Mouse (Mus musculus) hindbrain, embryonic 16.5 days (tissue): Measurements from ENCODE around the gene Ptch2. TPM values are rescaled to one million over a fixed set of nuclear protein-coding genes. Genes with fewer than 3 reads are reported as not detected.
A peak's percentile ranks its signal among the peaks of the same experiment; 100 is the strongest.

Source experiments
- ATAC-seq: fragments of 200-750 bp; cut with Nextera tagmentation; 2 replicates; pipeline ENCODE4 v1.8.0; 2017; ENCODE audit warnings: moderate TSS enrichment, moderate library complexity
- H3K27ac ChIP-seq: fragments of 300-500 bp; sonication (generic); 2 replicates; pipeline ENCODE4 v1.5.1; 2014; ENCODE audit warnings: low read depth, mild to moderate bottlenecking, control low read depth, low read length, moderate library complexity
- H3K27me3 ChIP-seq: fragments of 300-500 bp; sonication (generic); replicated peaks from 2 replicates; pipeline ENCODE4 v1.6.1; 2014; ENCODE audit warnings: low read length; ENCODE audit not compliant: control insufficient read depth, insufficient read depth
- H3K36me3 ChIP-seq: fragments of 300-500 bp; sonication (generic); 2 replicates; pipeline ENCODE4 v1.6.1; 2014; ENCODE audit warnings: mild to moderate bottlenecking, low read length, moderate library complexity, mixed read lengths; ENCODE audit not compliant: control insufficient read depth, insufficient read depth
- H3K4me1 ChIP-seq: fragments of 300-500 bp; sonication (generic); 2 replicates; pipeline ENCODE4 v1.6.1; 2014; ENCODE audit warnings: low read depth, low read length; ENCODE audit not compliant: control insufficient read depth, insufficient read depth
- H3K4me2 ChIP-seq: fragments of 300-500 bp; sonication (generic); 2 replicates; pipeline ENCODE4 v1.6.1; 2014; ENCODE audit warnings: mild to moderate bottlenecking, low read length, control low read depth, moderate library complexity
- H3K4me3 ChIP-seq: fragments of 300-500 bp; sonication (generic); 2 replicates; pipeline ENCODE4 v1.5.1; 2014; ENCODE audit warnings: mild to moderate bottlenecking, low read length, control low read depth, moderate library complexity
- H3K9ac ChIP-seq: fragments of 300-500 bp; sonication (generic); 2 replicates; pipeline ENCODE4 v1.6.1; 2014; ENCODE audit warnings: low read depth, mild to moderate bottlenecking, control low read depth, low read length, moderate library complexity
- H3K9me3 ChIP-seq: fragments of 300-500 bp; sonication (generic); 2 replicates; pipeline ENCODE4 v1.6.1; 2014; ENCODE audit warnings: mild to moderate bottlenecking, low read length, moderate library complexity; ENCODE audit not compliant: control insufficient read depth
- WGBS: fragments of 180-500 bp; shearing (Covaris S2); extraction: QIAGEN DNeasy Blood & Tissue Kit; methylation state at CpG from one replicate; pipeline ENCODE4 v1.1.7; 2014; 5-methylcytosine and 5-hydroxymethylcytosine counted together
- polyA plus RNA-seq: library from polyadenylated mRNA; unstranded; fragments of >200 nt; fragmentation: Nextera tagmentation; extraction: Ambion mirVana; gene quantifications from 2 replicates; pipeline ENCODE4 v1.2.1, GENCODE M21; 2015

The Ptch2 gene
- polyA plus RNA-seq, 1 experiment from 2014 or later = 7.8 TPM

- H3K9ac ChIP-seq = no peak overlapping the region
- H3K4me2 ChIP-seq = no peak overlapping the region
- peaks cover 29% of the 10 kb centered on the region for H3K36me3 ChIP-seq
- no peaks in the 10 kb centered on the region for H3K27me3 ChIP-seq
- H3K4me3 ChIP-seq = no peak overlapping the region
- ATAC-seq = no peak
- no peaks in the 10 kb centered on the region for H3K9me3 ChIP-seq
- no peaks in the 10 kb centered on the region for H3K4me1 ChIP-seq
- WGBS = 97% methylated on average over 7 of the region's 7 CpGs
- no peak overlapping the region for H3K27ac ChIP-seq
Measured at GRCm38 (mm10) chr4:117068035-117068434, 27.8 kb upstream of the Ptch2 start.

GRCm38 (mm10) chr4:117069647-117070046 is 26.2 kb upstream of the Ptch2 start:
- peaks cover 33% of the 10 kb centered on the region for H3K36me3 ChIP-seq

GRCm38 (mm10) chr4:117070624-117071023 is 25.3 kb upstream of the Ptch2 start:
- no peak overlapping the region for H3K4me3 ChIP-seq
- no peak overlapping the region for H3K27ac ChIP-seq
- H3K9ac ChIP-seq = no peak overlapping the region
- H3K27me3 ChIP-seq = no peaks in the 10 kb centered on the region
- 90% methylated on average over 4 of the region's 4 CpGs for WGBS
- peaks cover 31% of the 10 kb centered on the region for H3K36me3 ChIP-seq
- H3K4me1 ChIP-seq = no peaks in the 10 kb centered on the region
- no peak for ATAC-seq
- H3K9me3 ChIP-seq = no peaks in the 10 kb centered on the region
- no peak overlapping the region for H3K4me2 ChIP-seq

More at GRCm38 (mm10) chr4:117069647-117070046, 26.2 kb upstream of the Ptch2 start:
- Histone ChIP-seq H3K9ac (no peak overlapping the region), H3K4me3 (no peak overlapping the region), H3K27me3 (no peaks in the 10 kb centered on the region), H3K27ac (no peak overlapping the region), H3K4me1 (no peaks in the 10 kb centered on the region), H3K9me3 (no peaks in the 10 kb centered on the region), H3K4me2 (no peak overlapping the region)
- no peak for ATAC-seq
- WGBS = 100% methylated on average over 1 of the region's 1 CpGs

- no peak for ATAC-seq
- WGBS = 93% methylated on average over 5 of the region's 5 CpGs
- Histone ChIP-seq H3K4me3 (no peak overlapping the region), H3K36me3 (peaks cover 30% of the 10 kb centered on the region), H3K27me3 (no peaks in the 10 kb centered on the region), H3K4me1 (no peaks in the 10 kb centered on the region), H3K4me2 (no peak overlapping the region), H3K9ac (no peak overlapping the region), H3K27ac (no peak overlapping the region), H3K9me3 (no peaks in the 10 kb centered on the region)
Measured at GRCm38 (mm10) chr4:117071183-117071582, 24.7 kb upstream of the Ptch2 start.

- Histone ChIP-seq H3K27me3 (no peaks in the 10 kb centered on the region), H3K9ac (no peak overlapping the region), H3K27ac (no peak overlapping the region), H3K4me1 (no peaks in the 10 kb centered on the region), H3K4me3 (no peak overlapping the region), H3K36me3 (peaks cover 4% of the 10 kb centered on the region; the same call in 1 of the 2 replicates), H3K4me2 (no peak overlapping the region), H3K9me3 (no peaks in the 10 kb centered on the region)
- WGBS = 83% methylated on average over 7 of the region's 7 CpGs
- no peak for ATAC-seq
Measured at GRCm38 (mm10) chr4:117087948-117088640, 7.8 kb upstream of the Ptch2 start.

GRCm38 (mm10) chr4:117090586-117090985 is 5.3 kb upstream of the Ptch2 start:
- Histone ChIP-seq H3K4me2 (no peak overlapping the region), H3K4me1 (peaks cover under 1% of the 10 kb centered on the region; the same call in 1 of the 2 replicates), H3K4me3 (no peak overlapping the region), H3K36me3 (peaks cover 4% of the 10 kb centered on the region; the same call in 1 of the 2 replicates), H3K27me3 (no peaks in the 10 kb centered on the region), H3K9me3 (no peaks in the 10 kb centered on the region), H3K27ac (no peak overlapping the region), H3K9ac (no peak overlapping the region)
- no peak for ATAC-seq
- WGBS = 85% methylated on average over 7 of the region's 7 CpGs

- Histone ChIP-seq H3K4me1 (peaks cover 25% of the 10 kb centered on the region), H3K9me3 (no peaks in the 10 kb centered on the region), H3K4me2 (no peak overlapping the region), H3K36me3 (no peaks in the 10 kb centered on the region), H3K27ac (no peak overlapping the region), H3K4me3 (no peak overlapping the region), H3K9ac (no peak overlapping the region), H3K27me3 (no peaks in the 10 kb centered on the region)
- 94% methylated on average over 3 of the region's 3 CpGs for WGBS
- ATAC-seq = no peak
Measured at GRCm38 (mm10) chr4:117094626-117095361, 1.1 kb upstream of the Ptch2 start.

GRCm38 (mm10) chr4:117096666-117097065 is 791 bp downstream of the Ptch2 start:
- H3K9me3 ChIP-seq = no peaks in the 10 kb centered on the region
- peak overlapping the region; percentile 70 for H3K9ac ChIP-seq
- H3K4me3 ChIP-seq = peak overlapping the region; percentile 81
- no peaks in the 10 kb centered on the region for H3K36me3 ChIP-seq
- ATAC-seq = 0 out of 2 replicates have a peak, but pooled peaks have one; percentile 6
- 10% methylated on average over 5 of the region's 5 CpGs for WGBS
- no peaks in the 10 kb centered on the region for H3K27me3 ChIP-seq
- peak overlapping the region; percentile 31; the same call in 1 of the 2 replicates for H3K27ac ChIP-seq
- peaks cover 25% of the 10 kb centered on the region for H3K4me1 ChIP-seq
- H3K4me2 ChIP-seq = peak overlapping the region; percentile 95
